Mouse (Mus musculus) liver, embryonic 14.5 days (tissue): ENCODE data around the gene Olfr692.
"Not testable (repeated sequence)": the region's sequence is repeated elsewhere in the genome, so short reads cannot be mapped to it uniquely, and the experiment has no call there.

ENCODE experiments used
- CTCF ChIP-seq: IDR thresholded peaks from 2 replicates; pipeline ENCODE4 v1.5.1; 2016; ENCODE audit warnings: antibody characterized with exemption, low read depth, control low read depth
- EP300 ChIP-seq: IDR thresholded peaks from 2 replicates; pipeline ENCODE4 v1.6.1; 2016; ENCODE audit warnings: antibody characterized with exemption, low read depth

GRCm38 (mm10) chr7:105411874-105412632, 44.0 kb downstream of the Olfr692 start:
- peak; percentile 92 for TF ChIP-seq CTCF
- not testable (repeated sequence) for TF ChIP-seq EP300
